Mouse (Mus musculus) right cerebral cortex, adult 18-20 months (tissue): Measurements from ENCODE around the gene Wif1.

ENCODE experiments used
- DNase-seq: peaks from one replicate; pipeline ENCODE4 v3.0.0; 2022; ENCODE audit warnings: mixed read lengths

The Wif1 gene

DNA sequence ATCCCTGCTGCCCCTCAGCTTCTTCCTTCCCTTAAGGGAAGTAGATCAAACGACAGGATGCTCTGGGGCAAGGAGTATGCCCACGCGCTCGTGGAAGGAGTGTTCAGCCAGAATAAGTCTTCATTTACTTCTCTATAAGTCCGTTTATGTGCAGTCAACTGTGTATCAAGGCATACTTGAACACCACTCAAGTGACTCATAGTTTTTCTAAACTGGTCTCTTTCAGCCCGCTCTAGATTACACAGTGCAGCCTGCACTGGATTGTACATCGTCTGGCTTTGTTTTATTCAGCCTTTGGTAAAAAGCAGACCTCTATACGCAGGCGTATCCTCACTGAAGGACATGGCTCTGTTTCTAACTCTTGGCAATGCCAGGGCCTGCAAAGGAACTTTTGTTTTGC lies 46.7 kb downstream of the Wif1 start:
- DNase-seq: no peak

- DNase-seq: no peak
Measured at GRCm38 (mm10) chr10:121082881-121083280, 49.1 kb downstream of the Wif1 start.

DNA sequence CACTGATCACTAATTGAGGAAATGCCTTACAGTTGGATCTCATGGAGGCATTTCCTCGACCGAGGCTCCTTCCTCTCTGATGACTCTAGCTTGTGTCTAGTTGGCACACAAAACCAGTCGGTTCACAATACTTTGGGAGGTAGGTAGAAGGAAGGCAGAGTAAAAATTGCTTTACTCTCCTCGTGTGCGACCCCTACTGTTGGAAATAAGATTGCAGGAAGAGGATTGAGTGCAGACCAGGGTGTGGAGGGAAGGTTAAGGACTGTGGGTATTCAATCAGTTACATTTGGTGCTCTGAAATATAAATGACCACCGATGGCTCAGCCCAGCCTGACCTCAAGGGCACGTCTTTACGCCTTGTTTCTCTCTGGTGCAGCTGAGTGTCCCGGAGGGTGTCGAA lies 49.8 kb downstream of the Wif1 start:
- DNase-seq: no peak

GRCm38 (mm10) chr10:121088679-121089078 lies 54.9 kb downstream of the Wif1 start:
- DNase-seq: no peak

- DNase-seq: no peak
Measured at GRCm38 (mm10) chr10:121089312-121089711, 55.6 kb downstream of the Wif1 start.

- DNase-seq: no peak
Measured at GRCm38 (mm10) chr10:121090006-121090405, 56.2 kb downstream of the Wif1 start.

- no peak for DNase-seq
Measured at GRCm38 (mm10) chr10:121095948-121096347, 62.2 kb downstream of the Wif1 start.

GRCm38 (mm10) chr10:121098263-121098662 lies 64.5 kb downstream of the Wif1 start:
- DNase-seq: no peak

DNA sequence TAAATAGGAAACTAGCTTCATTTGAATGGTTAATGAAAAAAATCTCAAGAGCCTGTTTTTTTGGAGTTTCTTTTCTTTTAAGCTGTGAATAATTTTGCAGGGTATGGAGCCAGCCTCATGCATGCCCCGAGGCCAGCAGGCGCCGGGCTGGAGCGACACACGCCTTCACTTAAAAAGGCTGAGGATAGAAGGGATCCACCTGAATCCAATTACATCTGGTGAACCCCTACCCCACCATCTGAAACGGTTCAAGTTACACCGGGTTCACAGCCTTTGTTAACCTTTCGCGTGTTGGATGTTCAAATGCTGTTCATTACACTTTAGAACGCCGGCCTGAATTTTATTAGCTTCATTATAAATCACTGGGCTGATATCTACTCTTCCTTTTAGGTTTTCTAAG lies 65.9 kb downstream of the Wif1 start:
- no peak for DNase-seq

DNA sequence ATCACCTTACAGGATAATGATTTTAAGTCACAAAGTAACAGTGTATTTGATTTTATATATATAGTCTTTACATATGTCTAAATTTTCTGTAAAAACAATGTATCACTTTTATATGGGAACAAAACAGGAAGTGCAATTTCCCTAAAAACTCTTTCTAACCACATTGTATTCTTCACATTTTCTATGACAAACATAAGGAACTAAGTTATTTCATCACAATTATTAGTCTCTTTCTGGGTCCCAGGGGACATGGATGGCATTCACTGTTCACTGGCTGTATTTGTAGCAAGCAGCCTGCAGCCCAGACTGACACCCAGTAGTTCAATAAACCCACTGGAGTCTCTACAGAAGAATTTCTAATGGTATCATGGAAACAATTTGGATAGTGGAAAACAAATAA lies 82.4 kb downstream of the Wif1 start:
- DNase-seq: no peak

DNA sequence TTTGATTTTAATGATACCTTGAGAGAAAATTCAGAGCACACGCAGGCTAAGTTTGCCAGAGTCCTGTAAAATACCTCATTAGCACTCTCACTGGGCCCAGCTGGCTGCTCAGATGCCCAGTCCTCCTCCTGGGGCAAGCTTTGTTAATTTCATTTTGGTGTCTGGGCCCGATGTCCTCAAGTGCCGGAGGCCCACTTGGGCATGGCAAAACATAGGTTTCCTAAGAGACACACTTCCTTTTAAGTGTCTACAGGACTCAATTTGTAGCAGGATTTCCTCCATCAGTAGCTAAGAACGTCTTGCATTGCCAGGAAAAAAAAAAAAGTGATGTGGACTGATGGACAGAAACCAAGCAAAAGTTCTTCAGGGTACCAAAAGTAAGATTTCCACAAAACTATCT lies 82.9 kb downstream of the Wif1 start:
- no peak for DNase-seq

GRCm38 (mm10) chr10:121120751-121121150 lies 87.0 kb downstream of the Wif1 start:
- DNase-seq: no peak

- DNase-seq: no peak
Measured at GRCm38 (mm10) chr10:121124481-121124880, 90.7 kb downstream of the Wif1 start.

- no peak for DNase-seq
Measured at GRCm38 (mm10) chr10:121129000-121129925, 95.5 kb downstream of the Wif1 start.
